Mouse (Mus musculus): ENCODE measurements around the gene Notch1. TPM values are rescaled to one million over a fixed set of nuclear protein-coding genes. Genes with fewer than 3 reads are reported as not detected.

Gene Notch1
- total and polyA plus RNA-seq, 3 experiments, result 0.06 TPM; not detected in 2

DNA sequence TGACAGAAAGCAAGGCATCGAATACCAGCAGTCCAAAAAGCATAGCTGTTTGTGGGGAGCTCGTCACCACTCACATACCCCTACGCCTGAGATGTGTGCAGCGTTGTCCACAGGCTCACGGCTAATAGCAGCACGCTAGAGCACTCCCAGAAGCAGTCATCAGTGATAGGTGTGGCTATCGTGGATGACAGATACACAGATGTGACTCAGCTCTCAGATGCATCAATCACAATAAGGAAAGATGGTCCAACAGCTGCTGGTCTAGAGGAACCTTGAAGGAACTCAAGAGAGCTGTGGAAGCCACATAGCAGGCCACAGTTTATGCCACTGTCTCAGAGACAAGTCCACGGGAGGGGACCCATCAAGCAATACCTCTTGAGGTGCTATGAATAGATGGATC, 27.3 kb upstream of the Notch1 start:
- no peak overlapping the region for H3K4me3 ChIP-seq (ENCODE audit: control insufficient read depth in 1 of 2, insufficient read depth in 1 of 2, low read depth in 2 of 2, low read length in 2 of 2)
- no peak overlapping the region for H3K27ac ChIP-seq (ENCODE audit: control insufficient read depth, low read depth, low read length)
- no peak for DNase-seq (ENCODE audit: low read depth, low spot score)
- no peak for TF ChIP-seq CTCF (IDR thresholded peaks at IDR 0.05 in 2 of 3, conservative IDR thresholded peaks at IDR 0.05 in 1 of 3; ENCODE audit: control insufficient read depth in 1 of 3, insufficient read depth in 1 of 3, low read depth in 2 of 3, low read length in 3 of 3, poor library complexity in 1 of 3, severe bottlenecking in 1 of 3)
- no peak for TF ChIP-seq JUND (IDR thresholded peaks at IDR 0.05; ENCODE audit: low read depth, low read length)
- no peaks in the 10 kb centered on the region for H3K4me1 ChIP-seq (ENCODE audit: control insufficient read depth in 1 of 2, insufficient read depth in 2 of 2, low read length in 2 of 2)
- H3K27me3 ChIP-seq (ENCODE audit: control insufficient read depth in 1 of 2, insufficient read depth in 2 of 2, low read length in 2 of 2), result peaks cover 4 to 5% of the 10 kb centered on the region in 2 experiments
- no peaks in the 10 kb centered on the region for H3K36me3 ChIP-seq (ENCODE audit: control insufficient read depth in 1 of 2, insufficient read depth in 2 of 2, low read length in 2 of 2)
- H3K79me2 ChIP-seq (ENCODE audit: control insufficient read depth, insufficient read depth, low read length, poor library complexity), result no peaks in the 10 kb centered on the region
- H3K9me3 ChIP-seq (replicated peaks; ENCODE audit: insufficient read depth, low read length), result no peaks in the 10 kb centered on the region
- no peak overlapping the region for H3K9ac ChIP-seq (ENCODE audit: control insufficient read depth, low read depth, low read length, poor library complexity, severe bottlenecking)

DNA sequence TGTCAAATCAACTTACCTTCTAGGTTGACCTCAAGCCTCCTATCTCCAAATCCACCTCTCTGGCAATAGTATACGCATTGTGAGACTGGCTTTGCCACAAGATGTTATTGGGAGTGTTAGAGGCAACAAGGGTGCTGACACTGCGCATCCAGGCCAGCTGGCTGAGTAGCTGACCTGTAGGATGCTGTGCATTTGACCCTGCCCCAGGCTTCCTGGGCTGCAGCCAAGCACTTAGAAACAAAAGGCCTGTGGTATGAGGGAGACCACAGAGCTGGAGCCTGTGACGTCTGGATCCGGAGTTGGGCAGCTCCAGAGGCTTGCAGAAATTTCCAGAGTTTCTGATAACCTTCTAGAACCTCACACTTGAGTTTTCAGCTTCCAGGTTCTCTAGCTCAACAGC, 26.7 kb upstream of the Notch1 start:
- DNase-seq (ENCODE audit: low read depth, low spot score), result no peak
- TF ChIP-seq CTCF (IDR thresholded peaks at IDR 0.05 in 2 of 3, conservative IDR thresholded peaks at IDR 0.05 in 1 of 3; ENCODE audit: control insufficient read depth in 1 of 3, insufficient read depth in 1 of 3, low read depth in 2 of 3, low read length in 3 of 3, poor library complexity in 1 of 3, severe bottlenecking in 1 of 3) (no peak), E2F4 (IDR thresholded peaks at IDR 0.05; ENCODE audit: borderline replicate concordance, low read depth, low read length) (no peak), BHLHE40 (IDR thresholded peaks at IDR 0.05; ENCODE audit: borderline replicate concordance, low read depth, low read length) (no peak), POLR2A (IDR thresholded peaks at IDR 0.05; ENCODE audit: control insufficient read depth in 1 of 2, insufficient read depth in 1 of 2, low read depth in 1 of 2, low read length in 2 of 2, poor library complexity in 1 of 2) (no peak), USF1 (IDR thresholded peaks at IDR 0.05; ENCODE audit: low read depth, low read length) (no peak), ZKSCAN1 (IDR thresholded peaks at IDR 0.05; ENCODE audit: low read depth, low read length) (no peak), NELFE (IDR thresholded peaks at IDR 0.05; ENCODE audit: low read depth, low read length) (no peak), ZC3H11A (IDR thresholded peaks at IDR 0.05; ENCODE audit: low read depth, low read length) (no peak), MYB (IDR thresholded peaks at IDR 0.05; ENCODE audit: low read depth, low read length) (no peak), RCOR1 (IDR thresholded peaks at IDR 0.05; ENCODE audit: low read depth, low read length) (no peak), POLR2AphosphoS2 (IDR thresholded peaks at IDR 0.05; ENCODE audit: low read length) (no peak), POLR2AphosphoS5 (IDR thresholded peaks at IDR 0.05; ENCODE audit: borderline replicate concordance, low read depth, low read length) (no peak), MAX (IDR thresholded peaks at IDR 0.05; ENCODE audit: low read length) (no peak), MAZ (IDR thresholded peaks at IDR 0.05; ENCODE audit: low read depth, low read length) (no peak), MXI1 (IDR thresholded peaks at IDR 0.05; ENCODE audit: low read depth, low read length) (no peak), EP300 (IDR thresholded peaks at IDR 0.05; ENCODE audit: low read depth in 1 of 2, low read length in 2 of 2) (no peak), TBP (IDR thresholded peaks at IDR 0.05; ENCODE audit: low read depth, low read length) (no peak), RAD21 (IDR thresholded peaks at IDR 0.05; ENCODE audit: low read depth, low read length) (no peak), CHD1 (IDR thresholded peaks at IDR 0.05; ENCODE audit: low read depth, low read length) (no peak)
- Histone ChIP-seq H3K79me2 (ENCODE audit: control insufficient read depth, insufficient read depth, low read length, poor library complexity) (no peaks in the 10 kb centered on the region), H3K9me3 (replicated peaks; ENCODE audit: insufficient read depth, low read length) (no peaks in the 10 kb centered on the region), H3K27ac (ENCODE audit: control insufficient read depth, low read depth, low read length) (no peak overlapping the region), H3K4me3 (ENCODE audit: control insufficient read depth in 1 of 2, insufficient read depth in 1 of 2, low read depth in 2 of 2, low read length in 2 of 2) (no peak overlapping the region), H3K36me3 (ENCODE audit: control insufficient read depth in 1 of 2, insufficient read depth in 2 of 2, low read length in 2 of 2) (no peaks in the 10 kb centered on the region), H3K4me1 (ENCODE audit: control insufficient read depth in 1 of 2, insufficient read depth in 2 of 2, low read length in 2 of 2) (no peaks in the 10 kb centered on the region), H3K27me3 (ENCODE audit: control insufficient read depth in 1 of 2, insufficient read depth in 2 of 2, low read length in 2 of 2) (peaks cover 2 to 5% of the 10 kb centered on the region in 2 experiments), H3K9ac (ENCODE audit: control insufficient read depth, low read depth, low read length, poor library complexity, severe bottlenecking) (no peak overlapping the region)

Measured in MEL (cell line).